Mouse (Mus musculus) neural tube, embryonic 12.5 days (tissue): ENCODE data around the gene Catsper3. TPM values are rescaled to one million over a fixed set of nuclear protein-coding genes. Genes with fewer than 3 reads are reported as not detected.

ENCODE experiments used
- ATAC-seq: fragments of 200-750 bp; cut with Nextera tagmentation; 2 replicates; pipeline ENCODE4 v1.8.0; 2017; ENCODE audit warnings: low read depth, mild to moderate bottlenecking, moderate TSS enrichment, moderate library complexity; ENCODE audit not compliant: low FRiP score
- H3K27ac ChIP-seq: fragments of 300-500 bp; sonication (generic); 2 replicates; pipeline ENCODE4 v1.5.1; 2016
- H3K27me3 ChIP-seq: fragments of 300-500 bp; sonication (generic); replicated peaks from 2 replicates; pipeline ENCODE4 v1.6.1; 2016; ENCODE audit warnings: mild to moderate bottlenecking
- H3K36me3 ChIP-seq: fragments of 300-500 bp; sonication (generic); 2 replicates; pipeline ENCODE4 v1.6.1; 2016; ENCODE audit warnings: mild to moderate bottlenecking
- H3K4me1 ChIP-seq: fragments of 300-500 bp; sonication (generic); 2 replicates; pipeline ENCODE4 v1.6.1; 2016
- H3K4me2 ChIP-seq: fragments of 300-500 bp; sonication (generic); replicated peaks from 2 replicates; pipeline ENCODE4 v1.6.1; 2016; ENCODE audit warnings: mild to moderate bottlenecking
- H3K4me3 ChIP-seq: fragments of 300-500 bp; sonication (generic); 2 replicates; pipeline ENCODE4 v1.5.1; 2016
- H3K9ac ChIP-seq: fragments of 300-500 bp; sonication (generic); 2 replicates; pipeline ENCODE4 v1.6.1; 2016; ENCODE audit warnings: mild to moderate bottlenecking
- H3K9me3 ChIP-seq: fragments of 300-500 bp; sonication (generic); 2 replicates; pipeline ENCODE4 v1.6.1; 2016; ENCODE audit warnings: mild to moderate bottlenecking
- WGBS: fragments of 180-500 bp; shearing (Covaris S2); methylation state at CpG from one replicate; pipeline ENCODE4 v1.1.7; 2016; 5-methylcytosine and 5-hydroxymethylcytosine counted together
- polyA plus RNA-seq: library from polyadenylated mRNA; unstranded; fragments of >200 nt; fragmentation: Nextera tagmentation; extraction: Ambion mirVana; gene quantifications from 2 replicates; pipeline ENCODE4 v1.2.1, GENCODE M21; 2016

Catsper3 gene
- not detected in 2 replicates for polyA plus RNA-seq

DNA sequence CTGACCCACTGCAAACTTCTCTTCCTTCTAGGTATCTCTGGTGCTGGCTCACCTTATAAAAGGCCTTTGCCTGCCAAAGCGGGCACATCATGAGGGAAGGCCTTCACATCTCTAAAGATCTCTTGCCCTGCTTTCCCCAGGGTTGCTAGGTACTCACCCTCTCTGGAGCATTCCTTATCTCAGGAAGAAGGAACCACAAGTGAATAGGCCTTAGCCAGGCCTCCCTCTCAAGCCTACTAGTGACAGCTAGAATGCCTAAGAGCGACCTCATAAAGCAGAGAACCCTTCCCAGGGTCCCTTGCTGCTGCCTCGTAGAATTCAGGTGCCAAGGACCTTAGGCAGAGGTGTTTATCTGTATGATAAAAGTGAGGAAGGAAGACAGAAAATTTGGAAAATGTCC lies at the start of gene Catsper3:
Gene Catsper3 (plus strand): TSS at position 301 of the 400 bp plus-strand sequence.
- Histone ChIP-seq H3K4me1 (no peaks in the 10 kb centered on the region), H3K27me3 (no peaks in the 10 kb centered on the region), H3K4me2 (no peak within 1 kb of the TSS), H3K4me3 (no peak within 1 kb of the TSS), H3K36me3 (no peaks in the 10 kb centered on the region), H3K27ac (no peak within 1 kb of the TSS), H3K9me3 (no peaks in the 10 kb centered on the region), H3K9ac (no peak within 1 kb of the TSS)
- ATAC-seq: no peak
- 89% methylated on average over 3 of the region's 3 CpGs for WGBS

DNA sequence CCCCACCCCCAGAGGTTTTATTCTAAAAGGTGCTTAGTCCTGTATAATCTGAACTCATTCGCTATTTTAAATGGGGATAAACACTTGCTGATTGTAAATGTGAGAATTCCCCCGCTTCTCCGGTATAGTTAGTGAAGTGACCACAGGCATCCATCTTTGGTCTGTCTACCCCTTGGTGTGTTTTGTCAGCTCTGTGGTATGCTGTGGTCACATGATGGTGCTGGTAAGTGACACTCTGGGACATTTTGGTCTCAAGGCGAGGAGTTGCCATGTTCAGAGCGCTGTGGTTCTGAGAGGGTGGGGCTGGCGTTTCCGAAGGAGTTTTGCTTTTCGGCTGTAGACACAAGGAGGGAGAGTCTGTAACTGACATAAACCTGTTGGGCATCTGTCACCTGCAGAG lies 46.5 kb upstream of the Catsper3 start:
- Histone ChIP-seq H3K27me3 (no peaks in the 10 kb centered on the region), H3K36me3 (no peaks in the 10 kb centered on the region), H3K4me3 (no peak overlapping the region), H3K4me1 (peaks cover 2% of the 10 kb centered on the region; the same call in 1 of the 2 replicates), H3K9me3 (no peaks in the 10 kb centered on the region), H3K27ac (no peak overlapping the region), H3K9ac (no peak overlapping the region), H3K4me2 (no peak overlapping the region)
- ATAC-seq: no peak
- 92% methylated on average over 8 of the region's 8 CpGs for WGBS

DNA sequence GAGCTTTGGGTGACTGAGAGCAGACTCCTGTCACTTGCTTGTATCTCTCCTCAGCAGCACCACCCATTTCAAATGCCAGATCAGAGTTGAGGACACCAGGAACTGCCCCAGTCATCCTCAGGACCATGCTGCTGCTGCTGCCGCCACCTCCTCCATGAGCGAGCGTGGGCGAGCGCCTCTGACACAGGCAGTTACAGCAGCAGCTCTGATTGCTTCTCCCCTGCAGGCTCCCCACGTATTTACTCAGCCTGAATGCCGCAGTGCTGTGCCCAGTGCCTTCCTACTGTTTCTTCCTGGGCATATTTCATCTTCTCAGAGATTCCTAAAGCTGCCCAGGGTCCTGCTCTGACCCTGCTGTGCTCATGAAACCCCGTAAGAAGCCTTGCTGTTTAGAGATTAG lies 42.1 kb upstream of the Catsper3 start:
- Histone ChIP-seq H3K27ac (no peak overlapping the region), H3K4me3 (no peak overlapping the region), H3K36me3 (no peaks in the 10 kb centered on the region), H3K4me2 (no peak overlapping the region), H3K4me1 (peaks cover 2% of the 10 kb centered on the region; the same call in 1 of the 2 replicates), H3K9me3 (no peaks in the 10 kb centered on the region), H3K9ac (no peak overlapping the region), H3K27me3 (no peaks in the 10 kb centered on the region)
- ATAC-seq: no peak
- WGBS: 49% methylated on average over 8 of the region's 8 CpGs

DNA sequence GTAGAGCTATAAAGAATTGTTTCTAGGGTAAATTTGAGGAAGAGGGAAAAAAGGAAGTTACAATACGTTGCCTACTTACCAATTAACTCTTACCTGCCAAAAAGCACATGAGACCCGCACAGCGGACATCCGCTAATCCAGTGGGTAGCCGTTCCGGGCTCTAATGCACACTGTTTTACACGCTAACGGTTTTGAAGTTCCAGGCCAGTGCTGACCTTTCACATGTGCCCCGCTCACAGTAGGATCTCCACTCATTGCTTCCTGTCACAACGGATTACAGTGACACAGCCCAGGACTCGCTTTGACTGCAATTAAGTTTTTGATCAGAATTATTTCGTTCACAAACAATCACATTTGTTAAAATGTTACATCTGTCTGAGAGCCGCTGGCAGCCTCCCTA lies 30.0 kb upstream of the Catsper3 start:
- H3K4me1 ChIP-seq: 0 out of 2 replicates have a peak, but pooled peaks cover 3% of the 10 kb centered on the region
- no peak overlapping the region for H3K4me3 ChIP-seq
- no peak overlapping the region for H3K4me2 ChIP-seq
- no peak overlapping the region for H3K27ac ChIP-seq
- H3K27me3 ChIP-seq: no peaks in the 10 kb centered on the region
- 87% methylated on average over 13 of the region's 13 CpGs for WGBS
- no peak overlapping the region for H3K9ac ChIP-seq
- H3K36me3 ChIP-seq: no peaks in the 10 kb centered on the region
- ATAC-seq: no peak
- H3K9me3 ChIP-seq: no peaks in the 10 kb centered on the region

DNA sequence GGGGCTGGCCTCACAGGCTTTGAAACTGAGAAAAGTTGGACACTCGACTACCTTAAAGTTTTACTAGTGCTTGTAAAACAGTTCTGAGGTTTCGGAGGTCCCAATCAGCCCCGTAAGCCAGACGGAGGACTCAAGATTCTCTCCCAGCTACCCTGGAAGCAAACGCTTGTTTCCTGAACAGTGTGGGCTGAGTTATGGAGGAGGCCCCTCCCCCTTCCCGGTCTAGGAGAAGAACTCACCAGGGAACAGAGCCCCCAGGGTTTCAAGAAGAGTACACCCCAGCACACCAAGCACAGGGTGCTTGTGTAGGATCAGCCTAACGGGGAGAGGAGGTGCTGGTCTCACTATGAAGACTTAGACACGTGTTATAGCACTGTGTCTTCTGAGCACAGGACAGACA lies 27.6 kb upstream of the Catsper3 start:
- Histone ChIP-seq H3K27me3 (no peaks in the 10 kb centered on the region), H3K9me3 (no peaks in the 10 kb centered on the region), H3K4me2 (peak overlapping the region; percentile 28; the same call in 1 of the 2 replicates), H3K27ac (no peak overlapping the region), H3K4me3 (no peak overlapping the region), H3K36me3 (no peaks in the 10 kb centered on the region), H3K9ac (no peak overlapping the region), H3K4me1 (peaks cover 11% of the 10 kb centered on the region)
- 27% methylated on average over 8 of the region's 8 CpGs for WGBS
- no peak for ATAC-seq

DNA sequence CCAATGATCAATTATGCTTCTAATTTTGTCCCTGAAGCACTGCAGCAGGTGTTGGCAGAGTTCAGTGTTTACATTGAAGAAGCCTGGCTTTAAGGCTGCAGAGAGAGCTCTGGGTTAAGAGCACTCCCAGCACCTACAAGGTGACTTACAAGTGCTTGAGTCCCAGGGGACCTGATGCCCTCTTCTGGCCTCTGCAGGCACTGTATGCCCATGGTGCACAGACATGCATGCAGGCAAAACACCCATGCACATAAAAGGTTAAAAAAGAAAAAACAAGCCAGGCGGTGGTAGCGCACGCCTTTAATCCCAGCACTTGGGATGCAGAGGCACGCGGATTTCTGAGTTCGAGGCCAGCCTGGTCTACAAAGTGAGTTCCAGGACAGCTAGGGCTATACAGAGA lies 26.7 kb upstream of the Catsper3 start:
- peaks cover 11% of the 10 kb centered on the region for H3K4me1 ChIP-seq
- ATAC-seq: no peak

GRCm38 (mm10) chr13:55760576-55760975 lies 23.8 kb upstream of the Catsper3 start:
- H3K4me1 ChIP-seq: peaks cover 11% of the 10 kb centered on the region
- H3K4me3 ChIP-seq: no peak overlapping the region
- WGBS: 47% methylated on average over 10 of the region's 10 CpGs
- no peak overlapping the region for H3K27ac ChIP-seq
- H3K36me3 ChIP-seq: no peaks in the 10 kb centered on the region
- no peaks in the 10 kb centered on the region for H3K27me3 ChIP-seq
- no peaks in the 10 kb centered on the region for H3K9me3 ChIP-seq
- ATAC-seq: no peak
- no peak overlapping the region for H3K9ac ChIP-seq
- H3K4me2 ChIP-seq: no peak overlapping the region

More for the DNA sequence above, 26.7 kb upstream of the Catsper3 start:
- no peaks in the 10 kb centered on the region for H3K9me3 ChIP-seq
- H3K36me3 ChIP-seq: no peaks in the 10 kb centered on the region
- H3K4me2 ChIP-seq: no peak overlapping the region
- H3K4me3 ChIP-seq: no peak overlapping the region
- no peak overlapping the region for H3K27ac ChIP-seq
- H3K9ac ChIP-seq: no peak overlapping the region
- H3K27me3 ChIP-seq: no peaks in the 10 kb centered on the region
- WGBS: 85% methylated on average over 6 of the region's 6 CpGs

DNA sequence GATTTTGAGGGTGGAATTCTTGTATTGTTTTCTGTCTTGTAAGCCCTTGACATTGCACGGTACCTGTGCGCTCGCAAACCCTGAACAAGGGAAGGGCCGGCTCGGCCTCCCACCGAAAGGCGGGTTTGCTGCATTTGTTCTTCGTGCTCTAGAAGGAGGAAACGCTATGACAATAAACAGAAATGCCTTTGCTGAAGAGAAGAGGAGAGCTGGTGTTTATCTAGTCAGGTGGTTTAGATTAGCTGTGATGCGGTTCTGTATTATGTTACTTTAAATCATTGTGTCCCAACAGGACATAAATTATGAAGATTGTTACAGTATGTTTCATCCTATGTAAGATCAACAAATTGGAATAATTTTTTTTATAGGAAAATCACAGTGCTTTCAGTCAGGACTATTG lies 22.9 kb upstream of the Catsper3 start:
- Histone ChIP-seq H3K36me3 (no peaks in the 10 kb centered on the region), H3K27ac (no peak overlapping the region), H3K9me3 (no peaks in the 10 kb centered on the region), H3K4me1 (peaks cover 11% of the 10 kb centered on the region), H3K27me3 (no peaks in the 10 kb centered on the region), H3K4me2 (no peak overlapping the region), H3K9ac (no peak overlapping the region), H3K4me3 (no peak overlapping the region)
- no peak for ATAC-seq
- 80% methylated on average over 10 of the region's 10 CpGs for WGBS

DNA sequence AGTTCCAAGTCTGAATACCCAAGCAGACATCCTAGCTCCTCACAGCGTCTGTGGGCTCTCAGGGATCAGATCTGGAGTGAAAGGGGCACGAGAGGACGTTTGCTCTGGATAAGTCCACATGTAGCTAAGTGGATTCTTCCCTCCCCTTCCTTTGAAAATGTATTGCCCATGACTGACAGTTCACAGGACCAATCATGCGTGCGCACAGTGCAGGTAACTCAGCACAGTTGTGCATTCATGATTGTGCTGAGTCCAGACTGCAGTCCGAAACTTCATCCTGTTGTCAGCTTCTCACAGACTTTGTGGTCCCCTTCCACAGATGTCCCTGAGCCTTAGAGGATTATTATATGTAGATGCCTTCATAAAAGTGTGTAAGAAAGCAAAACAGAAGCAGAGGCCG lies 10.0 kb upstream of the Catsper3 start:
- H3K27me3 ChIP-seq: no peaks in the 10 kb centered on the region
- no peaks in the 10 kb centered on the region for H3K4me1 ChIP-seq
- no peak overlapping the region for H3K4me3 ChIP-seq
- no peaks in the 10 kb centered on the region for H3K9me3 ChIP-seq
- H3K27ac ChIP-seq: no peak overlapping the region
- H3K4me2 ChIP-seq: no peak overlapping the region
- H3K36me3 ChIP-seq: no peaks in the 10 kb centered on the region
- no peak overlapping the region for H3K9ac ChIP-seq
- WGBS: 91% methylated on average over 7 of the region's 7 CpGs
- ATAC-seq: no peak

DNA sequence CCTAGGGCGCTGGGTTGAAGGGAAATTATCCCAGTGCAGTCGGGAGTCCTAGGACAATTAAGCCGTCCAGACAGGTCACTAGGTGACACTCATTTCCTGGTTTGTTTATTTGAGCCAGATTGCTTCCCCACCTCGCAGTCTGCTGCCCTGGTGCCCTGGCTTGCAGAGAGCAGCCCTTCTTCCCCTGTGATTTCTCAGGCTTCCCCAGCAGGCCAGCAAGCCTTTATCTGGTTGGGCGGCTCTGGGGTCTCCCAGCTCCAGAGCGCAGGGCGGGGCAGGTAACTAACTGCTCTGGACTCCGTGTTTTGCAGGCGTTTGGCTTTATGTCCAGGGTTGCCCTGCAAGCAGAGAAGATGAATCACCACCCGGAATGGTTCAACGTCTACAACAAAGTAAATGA lies 9.3 kb upstream of the Catsper3 start:
- no peak overlapping the region for H3K9ac ChIP-seq
- H3K36me3 ChIP-seq: no peaks in the 10 kb centered on the region
- 53% methylated on average over 11 of the region's 11 CpGs for WGBS
- H3K9me3 ChIP-seq: no peaks in the 10 kb centered on the region
- no peaks in the 10 kb centered on the region for H3K27me3 ChIP-seq
- no peak for ATAC-seq
- no peak overlapping the region for H3K4me2 ChIP-seq
- H3K4me3 ChIP-seq: no peak overlapping the region
- H3K4me1 ChIP-seq: no peaks in the 10 kb centered on the region
- H3K27ac ChIP-seq: no peak overlapping the region

DNA sequence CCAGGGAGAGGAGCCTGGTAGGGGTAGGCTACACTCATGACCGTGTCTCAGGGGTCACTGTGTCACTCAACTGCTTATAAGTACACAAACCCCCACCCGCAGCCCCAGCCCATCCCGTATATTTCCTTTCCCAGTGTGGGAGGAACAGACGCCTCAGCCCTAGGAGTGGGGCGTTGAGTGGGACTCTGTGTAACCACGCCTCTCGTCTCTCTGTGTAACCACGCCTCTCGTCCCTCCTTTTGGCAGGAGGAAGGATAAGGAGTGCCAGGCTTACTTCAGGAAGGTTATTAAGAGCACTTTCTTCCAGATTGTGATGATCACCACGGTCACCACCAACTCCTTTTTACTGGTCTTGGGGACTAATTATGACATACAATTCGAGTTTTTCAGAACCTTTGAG lies 1.8 kb downstream of the Catsper3 start:
- Histone ChIP-seq H3K4me3 (no peak overlapping the region), H3K9me3 (no peaks in the 10 kb centered on the region), H3K27ac (no peak overlapping the region), H3K4me2 (no peak overlapping the region), H3K27me3 (no peaks in the 10 kb centered on the region), H3K9ac (no peak overlapping the region), H3K36me3 (no peaks in the 10 kb centered on the region), H3K4me1 (no peaks in the 10 kb centered on the region)
- no peak for ATAC-seq
- WGBS: 88% methylated on average over 11 of the region's 11 CpGs

- H3K27ac ChIP-seq: no peak overlapping the region
- no peak for ATAC-seq
- WGBS: 63% methylated on average over 2 of the region's 2 CpGs
- no peak overlapping the region for H3K9ac ChIP-seq
- H3K27me3 ChIP-seq: no peaks in the 10 kb centered on the region
- no peaks in the 10 kb centered on the region for H3K4me1 ChIP-seq
- 0 out of 2 replicates have a peak, but pooled peaks cover 6% of the 10 kb centered on the region for H3K9me3 ChIP-seq
- no peak overlapping the region for H3K4me2 ChIP-seq
- H3K4me3 ChIP-seq: no peak overlapping the region
- H3K36me3 ChIP-seq: no peaks in the 10 kb centered on the region
Measured at GRCm38 (mm10) chr13:55801246-55801645, 16.9 kb downstream of the Catsper3 start.

DNA sequence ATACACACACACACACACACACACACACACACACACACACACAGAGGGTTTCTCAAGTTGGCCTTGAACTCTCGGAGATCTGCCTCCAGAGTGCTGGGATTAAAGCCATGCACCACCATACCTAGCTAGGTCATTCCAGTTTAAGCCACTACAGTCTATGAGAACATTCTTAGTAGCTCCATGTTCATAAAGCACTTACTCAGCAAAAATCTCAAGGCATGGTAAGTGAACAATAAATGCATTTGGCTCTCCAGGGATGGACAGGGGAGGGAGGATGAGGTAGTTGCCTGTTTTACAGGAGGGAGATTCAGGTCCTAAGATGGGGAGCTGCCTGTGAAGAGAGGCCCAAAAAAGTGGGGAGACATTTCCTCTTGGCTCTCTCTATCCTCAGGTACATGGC lies 19.6 kb downstream of the Catsper3 start:
- 0 out of 2 replicates have a peak, but pooled peaks cover 6% of the 10 kb centered on the region for H3K9me3 ChIP-seq
- no peak overlapping the region for H3K4me3 ChIP-seq
- WGBS: 93% methylated on average over 1 of the region's 1 CpGs
- ATAC-seq: no peak
- H3K36me3 ChIP-seq: no peaks in the 10 kb centered on the region
- no peaks in the 10 kb centered on the region for H3K27me3 ChIP-seq
- H3K4me1 ChIP-seq: no peaks in the 10 kb centered on the region
- H3K4me2 ChIP-seq: no peak overlapping the region
- no peak overlapping the region for H3K27ac ChIP-seq
- no peak overlapping the region for H3K9ac ChIP-seq
